Mouse (Mus musculus) heart, adult 2 months (tissue): ENCODE results near the gene Ankrd11.

Experiments used
- CTCF ChIP-seq: fragments of 200-600 bp; IDR thresholded peaks from 2 replicates; pipeline ENCODE4 v1.8.1; 2022; ENCODE audit warnings: antibody characterized with exemption, mild to moderate bottlenecking, moderate library complexity
- POLR2A ChIP-seq: fragments of 200-500 bp; IDR thresholded peaks from 2 replicates; pipeline ENCODE4 v1.6.1; 2011; ENCODE audit warnings: mild to moderate bottlenecking, low read depth, low read length, control low read depth; ENCODE audit not compliant: insufficient read depth

- TF ChIP-seq CTCF (no peak), POLR2A (no peak)
These were observed 168.9 kb downstream of the Ankrd11 start for GRCm38 (mm10) chr8:122873171-122873570.
